Mouse (Mus musculus) olfactory bulb, adult 2 months (tissue): ENCODE data around the gene Depdc5. TPM values are rescaled to one million over a fixed set of nuclear protein-coding genes. Genes with fewer than 3 reads are reported as not detected.
A peak's percentile ranks its signal among the peaks of the same experiment; 100 is the strongest.

ENCODE experiments used
- H3K27ac ChIP-seq: fragments of 200-500 bp; 2 replicates; pipeline ENCODE4 v1.5.1; 2012; ENCODE audit warnings: low read depth, low read length; ENCODE audit not compliant: insufficient read depth
- H3K4me1 ChIP-seq: fragments of 200-500 bp; 2 replicates; pipeline ENCODE4 v1.6.1; 2012; ENCODE audit warnings: low read length; ENCODE audit not compliant: control insufficient read depth, insufficient read depth
- H3K4me3 ChIP-seq: fragments of 200-500 bp; 2 replicates; pipeline ENCODE4 v1.5.1; 2012; ENCODE audit warnings: mild to moderate bottlenecking, low read depth, low read length, moderate library complexity; ENCODE audit not compliant: insufficient read depth
- CTCF ChIP-seq: fragments of 200-500 bp; IDR thresholded peaks from 2 replicates; pipeline ENCODE4 v1.5.1; 2012; ENCODE audit warnings: low read depth, mild to moderate bottlenecking, low read length, moderate library complexity; ENCODE audit not compliant: insufficient read depth
- POLR2A ChIP-seq: fragments of 200-500 bp; IDR thresholded peaks from 2 replicates; pipeline ENCODE4 v1.6.1; 2012; ENCODE audit warnings: mild to moderate bottlenecking, low read depth, low read length, moderate library complexity; ENCODE audit not compliant: insufficient read depth
- WGBS: fragments of 180-500 bp; shearing (Covaris S2); methylation state at CpG from one replicate; pipeline ENCODE4 v1.1.7; 2018; 5-methylcytosine and 5-hydroxymethylcytosine counted together
- polyA plus RNA-seq: library from polyadenylated mRNA; stranded (reverse); fragments of >200 nt; gene quantifications from 2 replicates; pipeline ENCODE4 v1.2.4, GENCODE M21; 2012; ENCODE audit warnings: low replicate concordance; ENCODE audit not compliant: missing spikeins, insufficient read depth, insufficient read length

Gene Depdc5
- polyA plus RNA-seq, 1 experiment = 384 TPM

DNA sequence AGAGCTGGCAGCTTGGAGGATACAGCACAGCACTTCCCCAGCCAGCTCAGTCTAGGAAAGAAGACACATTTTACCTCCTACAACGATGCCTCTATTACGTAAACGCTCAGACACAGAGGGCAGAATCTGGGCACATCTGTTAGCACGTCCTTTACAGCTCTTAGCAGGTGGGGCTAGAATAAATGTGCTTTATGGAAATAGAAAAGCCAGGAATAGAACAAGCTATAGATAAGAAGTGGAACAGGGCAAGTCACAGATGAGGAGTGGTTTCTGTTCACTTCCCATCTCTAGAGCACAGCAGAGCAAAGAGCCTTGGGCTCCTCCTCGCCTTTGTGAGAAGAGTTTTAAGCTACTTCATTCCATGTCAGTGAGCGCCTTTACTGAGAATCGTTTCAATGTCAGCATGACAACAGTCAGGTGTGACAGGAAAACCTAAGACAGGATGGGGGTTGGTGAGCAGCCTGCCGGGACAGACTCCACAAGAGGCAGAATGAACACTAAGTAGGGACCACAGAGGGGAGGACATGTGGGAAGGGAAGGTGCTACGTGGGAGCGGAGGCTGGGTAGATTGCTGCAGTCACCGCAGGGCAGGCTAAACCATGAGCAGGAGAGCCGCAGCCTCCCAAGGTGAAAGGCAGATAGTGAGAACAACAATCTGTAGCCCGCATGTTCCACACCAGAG lies 126.6 kb downstream of the Depdc5 start:
- peak overlapping the region; percentile 86 for H3K27ac ChIP-seq
- WGBS = 41% methylated on average over 13 of the region's 13 CpGs
- no peak overlapping the region for H3K4me3 ChIP-seq
- peaks cover 43% of the 10 kb centered on the region for H3K4me1 ChIP-seq
- TF ChIP-seq CTCF (no peak), POLR2A (no peak)

DNA sequence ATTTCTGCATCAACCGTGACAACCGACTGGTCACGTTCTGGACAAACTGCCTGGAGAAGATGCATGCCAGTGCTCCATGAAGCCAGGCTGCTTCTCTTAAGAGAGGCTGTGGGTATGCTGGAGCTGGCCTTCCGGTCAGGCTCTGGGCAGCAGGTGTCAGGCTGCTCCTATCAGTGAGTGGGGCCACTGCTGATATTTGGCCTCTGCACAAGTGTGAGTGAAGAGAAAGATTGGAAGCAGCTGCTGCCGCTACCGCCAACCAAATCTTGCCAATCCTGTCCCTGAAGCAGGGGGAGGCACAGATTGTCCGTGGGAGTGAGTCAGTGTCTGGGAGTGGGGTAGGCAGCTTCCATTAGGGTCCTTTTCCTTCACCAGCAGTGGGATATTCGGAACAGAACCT lies 127.7 kb downstream of the Depdc5 start:
- no peak for TF ChIP-seq CTCF
- TF ChIP-seq POLR2A = no peak
- H3K4me3 ChIP-seq = no peak overlapping the region
- WGBS = 48% methylated on average over 8 of the region's 8 CpGs
- H3K4me1 ChIP-seq = peaks cover 46% of the 10 kb centered on the region
- peak overlapping the region; percentile 86 for H3K27ac ChIP-seq

DNA sequence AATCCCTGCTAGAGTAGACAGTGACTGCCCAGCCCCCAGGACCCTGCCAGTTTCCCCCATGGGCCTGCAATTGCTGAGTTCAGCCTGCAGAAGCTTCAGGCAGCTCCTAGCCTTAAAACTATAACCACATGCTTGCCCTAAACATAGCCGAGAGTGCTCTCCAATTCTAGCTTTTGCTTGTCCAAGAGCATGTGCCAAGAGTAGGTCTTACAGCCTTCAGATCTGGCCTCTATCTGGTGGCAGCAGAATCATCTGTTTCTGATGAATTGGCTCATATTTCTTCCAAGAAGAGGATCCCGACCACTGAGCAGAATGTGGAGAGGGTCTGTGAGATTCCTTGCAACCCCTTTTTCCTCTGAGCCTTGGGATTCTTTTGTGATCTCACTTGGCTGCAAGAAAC lies 131.0 kb downstream of the Depdc5 start:
- 38% methylated on average over 2 of the region's 2 CpGs for WGBS
- H3K4me3 ChIP-seq = no peak overlapping the region
- H3K4me1 ChIP-seq = peaks cover 48% of the 10 kb centered on the region
- H3K27ac ChIP-seq = no peak overlapping the region
- TF ChIP-seq POLR2A (no peak), CTCF (no peak)

DNA sequence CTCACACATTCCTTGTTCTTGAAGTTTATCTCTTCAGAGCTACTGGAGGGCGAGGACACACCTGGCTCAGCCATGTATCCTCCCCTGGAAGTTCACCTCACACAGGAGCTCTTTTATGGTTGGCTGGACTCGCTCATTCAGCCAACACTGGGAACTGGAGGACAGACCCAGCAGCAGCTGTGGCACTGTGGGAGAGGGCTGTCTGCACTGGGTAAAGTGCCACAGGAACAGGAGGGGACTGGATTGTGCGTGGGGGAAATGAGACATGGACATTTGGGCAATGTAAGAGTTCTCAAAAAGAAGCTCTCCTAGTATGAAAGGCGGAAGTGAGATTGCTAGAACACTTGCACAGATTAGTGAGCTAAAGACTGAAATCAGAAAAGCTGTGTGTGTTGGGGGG lies 132.3 kb downstream of the Depdc5 start:
- Histone ChIP-seq H3K27ac (no peak overlapping the region), H3K4me1 (peaks cover 42% of the 10 kb centered on the region), H3K4me3 (no peak overlapping the region)
- WGBS = 82% methylated on average over 4 of the region's 4 CpGs
- TF ChIP-seq CTCF = no peak
- TF ChIP-seq POLR2A = no peak

DNA sequence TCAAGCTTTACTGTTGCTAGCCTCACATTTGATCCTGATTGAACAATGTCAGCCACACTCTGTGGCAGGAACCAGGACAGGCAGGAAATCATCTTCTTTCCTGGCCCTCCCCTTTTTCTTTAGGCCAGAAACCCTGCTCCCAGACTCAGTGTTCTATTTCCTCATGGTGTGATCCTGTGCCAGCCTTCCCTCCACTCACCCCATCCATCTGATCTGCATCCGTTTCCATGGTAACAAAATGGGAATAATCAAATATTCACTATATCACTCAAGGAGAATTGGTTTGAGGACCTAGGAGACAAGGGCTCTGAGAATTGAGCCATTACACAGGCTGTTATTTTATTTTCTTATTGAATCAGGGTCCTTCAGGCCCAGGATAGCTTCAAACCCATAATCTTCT lies 133.1 kb downstream of the Depdc5 start:
- H3K27ac ChIP-seq = no peak overlapping the region
- TF ChIP-seq POLR2A (no peak), CTCF (no peak)
- no peak overlapping the region for H3K4me3 ChIP-seq
- H3K4me1 ChIP-seq = peaks cover 41% of the 10 kb centered on the region
- 94% methylated on average over 1 of the region's 1 CpGs for WGBS

DNA sequence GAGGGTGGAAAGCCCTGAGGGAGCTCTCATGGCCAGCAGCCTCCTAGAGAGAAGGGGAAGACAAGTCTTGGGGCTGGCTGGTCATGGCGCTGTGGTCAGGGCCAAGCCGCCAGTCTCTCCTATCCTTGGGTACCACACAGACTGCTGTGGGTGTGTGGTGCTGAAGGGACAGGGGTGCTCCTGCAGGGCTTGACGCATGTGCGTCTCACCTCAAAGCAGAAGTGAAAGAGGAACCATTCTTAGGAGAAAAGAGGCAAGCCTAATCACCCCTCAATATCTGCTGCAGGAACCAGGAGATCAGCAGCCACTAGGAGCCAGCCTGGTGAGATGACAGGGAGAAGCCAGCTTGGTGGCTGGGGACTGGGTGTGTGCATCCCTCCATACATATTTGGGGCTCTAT lies 134.2 kb downstream of the Depdc5 start:
- Histone ChIP-seq H3K4me3 (no peak overlapping the region), H3K4me1 (peaks cover 40% of the 10 kb centered on the region), H3K27ac (no peak overlapping the region)
- TF ChIP-seq CTCF (no peak), POLR2A (no peak)
- 68% methylated on average over 4 of the region's 4 CpGs for WGBS

DNA sequence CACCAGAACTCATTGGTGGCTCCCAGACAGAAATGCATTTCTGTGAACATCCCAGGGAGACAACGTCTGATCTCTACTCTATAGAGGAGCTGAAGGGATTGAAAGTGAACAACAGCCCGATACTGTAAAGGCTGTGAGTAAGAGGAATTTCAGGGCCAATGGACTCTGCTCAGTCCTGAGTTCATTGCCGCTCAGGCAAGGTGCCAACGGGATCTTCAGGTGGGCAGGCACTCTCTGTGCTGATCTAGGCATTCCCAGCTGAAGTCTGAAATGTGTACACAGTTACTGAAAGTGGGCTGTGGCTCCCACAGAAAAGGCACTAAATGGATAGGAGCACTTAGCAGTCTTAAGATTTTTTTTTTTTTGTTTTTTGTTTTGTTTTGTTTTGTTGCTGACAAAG lies 135.3 kb downstream of the Depdc5 start:
- Histone ChIP-seq H3K4me3 (no peak overlapping the region), H3K27ac (no peak overlapping the region), H3K4me1 (peaks cover 38% of the 10 kb centered on the region)
- TF ChIP-seq CTCF = no peak
- 69% methylated on average over 4 of the region's 4 CpGs for WGBS

DNA sequence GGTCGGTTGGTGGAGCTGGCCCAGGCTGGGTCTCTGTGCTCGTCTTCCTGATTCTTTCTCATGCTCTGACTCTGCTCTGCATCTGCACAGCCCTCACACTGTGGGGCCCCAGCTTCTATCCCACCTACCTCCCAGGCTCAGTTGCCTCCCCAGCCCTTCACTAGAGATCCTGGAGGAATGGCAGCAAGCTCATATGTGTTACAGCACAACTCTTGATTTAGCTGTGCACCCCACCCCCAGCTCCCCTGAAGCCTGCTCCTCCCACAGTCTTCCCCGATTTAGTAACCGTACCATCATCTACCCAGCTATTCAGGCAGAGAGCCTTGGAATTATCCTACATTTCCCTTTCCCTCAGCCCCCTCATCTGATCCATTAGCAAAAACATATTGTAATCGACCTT lies 137.6 kb downstream of the Depdc5 start:
- WGBS = 44% methylated on average over 5 of the region's 5 CpGs
- H3K4me1 ChIP-seq = peaks cover 40% of the 10 kb centered on the region
- TF ChIP-seq POLR2A = no peak
- TF ChIP-seq CTCF = no peak
- H3K27ac ChIP-seq = peak overlapping the region; percentile 95
- no peak overlapping the region for H3K4me3 ChIP-seq

DNA sequence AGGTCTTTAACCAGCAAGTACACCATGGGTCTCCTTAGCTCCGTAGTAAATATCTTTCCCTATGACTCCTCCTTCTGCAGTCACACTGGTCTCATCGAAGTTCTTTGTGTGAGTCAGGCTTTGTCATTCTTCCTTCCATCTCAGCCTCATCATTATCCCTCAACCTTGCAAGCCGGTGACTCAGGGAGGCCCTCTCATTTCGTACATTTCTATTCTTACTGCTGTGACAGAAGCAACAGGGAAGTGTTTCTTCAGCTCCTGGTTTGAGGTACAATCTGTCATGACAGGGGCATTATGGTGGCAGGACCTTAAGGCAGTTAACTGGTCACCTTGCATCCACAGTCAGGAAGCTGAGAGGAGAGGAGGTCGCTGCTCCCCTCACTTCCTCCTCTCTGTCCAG lies 139.3 kb downstream of the Depdc5 start:
- no peak overlapping the region for H3K4me3 ChIP-seq
- 56% methylated on average over 5 of the region's 5 CpGs for WGBS
- TF ChIP-seq POLR2A (no peak), CTCF (no peak)
- peak overlapping the region; percentile 21; the same call in 1 of the 2 replicates for H3K27ac ChIP-seq
- peaks cover 39% of the 10 kb centered on the region for H3K4me1 ChIP-seq
